Mouse (Mus musculus): ENCODE measurements around the gene Tjp3. TPM values are rescaled to one million over a fixed set of nuclear protein-coding genes. Genes with fewer than 3 reads are reported as not detected.

Gene Tjp3
- polyA plus RNA-seq, 1 experiment, result 5.5 TPM

GRCm38 (mm10) chr10:81319741-81320549 is 28.6 kb upstream of the Tjp3 start:
- no peaks in the 10 kb centered on the region for H3K27me3 ChIP-seq (replicated peaks)
- H3K36me3 ChIP-seq (replicated peaks; ENCODE audit: low read length), result peaks cover 72% of the 10 kb centered on the region
- H3K9me3 ChIP-seq, result no peaks in the 10 kb centered on the region
- peaks cover 87% of the 10 kb centered on the region for H3K4me1 ChIP-seq
- H3K4me3 ChIP-seq (replicated peaks), result peak overlapping the region; percentile 98
- no peak for TF ChIP-seq FLI1 (IDR thresholded peaks at IDR 0.05; ENCODE audit: low read length)
- TF ChIP-seq GATA1 (IDR thresholded peaks at IDR 0.05; ENCODE audit: borderline replicate concordance, low read length), result no peak

- no peaks in the 10 kb centered on the region for H3K27me3 ChIP-seq (replicated peaks)
- no peaks in the 10 kb centered on the region for H3K9me3 ChIP-seq
- TF ChIP-seq GATA1 (IDR thresholded peaks at IDR 0.05; ENCODE audit: borderline replicate concordance, low read length) (no peak), FLI1 (IDR thresholded peaks at IDR 0.05; ENCODE audit: low read length) (no peak)
- H3K36me3 ChIP-seq (replicated peaks; ENCODE audit: low read length), result peaks cover 72% of the 10 kb centered on the region
- H3K4me1 ChIP-seq, result peaks cover 85% of the 10 kb centered on the region
- H3K4me3 ChIP-seq (replicated peaks), result peak overlapping the region; percentile 98
These were observed 27.9 kb upstream of the Tjp3 start for GRCm38 (mm10) chr10:81319330-81319699.

- Histone ChIP-seq H3K36me3 (replicated peaks; ENCODE audit: low read length) (peaks cover 72% of the 10 kb centered on the region), H3K4me1 (peaks cover 83% of the 10 kb centered on the region), H3K9me3 (no peaks in the 10 kb centered on the region), H3K4me3 (replicated peaks) (peak overlapping the region; percentile 98), H3K27me3 (replicated peaks) (no peaks in the 10 kb centered on the region)
- TF ChIP-seq FLI1 (IDR thresholded peaks at IDR 0.05; ENCODE audit: low read length) (no peak), GATA1 (IDR thresholded peaks at IDR 0.05; ENCODE audit: borderline replicate concordance, low read length) (no peak)
These were observed 27.4 kb upstream of the Tjp3 start for GRCm38 (mm10) chr10:81318589-81319329.

- no peak overlapping the region for H3K4me3 ChIP-seq (replicated peaks)
- peaks cover 72% of the 10 kb centered on the region for H3K36me3 ChIP-seq (replicated peaks; ENCODE audit: low read length)
- no peaks in the 10 kb centered on the region for H3K27me3 ChIP-seq (replicated peaks)
- H3K9me3 ChIP-seq, result no peaks in the 10 kb centered on the region
- TF ChIP-seq FLI1 (IDR thresholded peaks at IDR 0.05; ENCODE audit: low read length), result no peak
- no peak for TF ChIP-seq GATA1 (IDR thresholded peaks at IDR 0.05; ENCODE audit: borderline replicate concordance, low read length)
- H3K4me1 ChIP-seq, result peaks cover 80% of the 10 kb centered on the region
These were observed 25.9 kb upstream of the Tjp3 start for GRCm38 (mm10) chr10:81317273-81317672.

GRCm38 (mm10) chr10:81316338-81317060 is 25.1 kb upstream of the Tjp3 start:
- Histone ChIP-seq H3K4me1 (peaks cover 76% of the 10 kb centered on the region), H3K36me3 (replicated peaks; ENCODE audit: low read length) (peaks cover 77% of the 10 kb centered on the region), H3K4me3 (replicated peaks) (no peak overlapping the region), H3K9me3 (no peaks in the 10 kb centered on the region), H3K27me3 (replicated peaks) (no peaks in the 10 kb centered on the region)
- TF ChIP-seq GATA1 (IDR thresholded peaks at IDR 0.05; ENCODE audit: borderline replicate concordance, low read length) (no peak), FLI1 (IDR thresholded peaks at IDR 0.05; ENCODE audit: low read length) (no peak)

- H3K27me3 ChIP-seq (replicated peaks), result no peaks in the 10 kb centered on the region
- TF ChIP-seq FLI1 (IDR thresholded peaks at IDR 0.05; ENCODE audit: low read length) (no peak), GATA1 (IDR thresholded peaks at IDR 0.05; ENCODE audit: borderline replicate concordance, low read length) (no peak)
- peaks cover 86% of the 10 kb centered on the region for H3K36me3 ChIP-seq (replicated peaks; ENCODE audit: low read length)
- no peak overlapping the region for H3K4me3 ChIP-seq (replicated peaks)
- H3K9me3 ChIP-seq, result no peaks in the 10 kb centered on the region
- H3K4me1 ChIP-seq, result peaks cover 75% of the 10 kb centered on the region
These were observed 24.2 kb upstream of the Tjp3 start for GRCm38 (mm10) chr10:81315587-81315986.

- Histone ChIP-seq H3K36me3 (replicated peaks; ENCODE audit: low read length) (peaks cover 100% of the 10 kb centered on the region), H3K4me3 (replicated peaks) (no peak overlapping the region), H3K27me3 (replicated peaks) (no peaks in the 10 kb centered on the region), H3K4me1 (peaks cover 75% of the 10 kb centered on the region), H3K9me3 (no peaks in the 10 kb centered on the region)
- TF ChIP-seq FLI1 (IDR thresholded peaks at IDR 0.05; ENCODE audit: low read length) (no peak), GATA1 (IDR thresholded peaks at IDR 0.05; ENCODE audit: borderline replicate concordance, low read length) (no peak)
These were observed 22.8 kb upstream of the Tjp3 start for GRCm38 (mm10) chr10:81314201-81314600.

GRCm38 (mm10) chr10:81313581-81313980 is 22.2 kb upstream of the Tjp3 start:
- peaks cover 100% of the 10 kb centered on the region for H3K36me3 ChIP-seq (replicated peaks; ENCODE audit: low read length)
- no peaks in the 10 kb centered on the region for H3K27me3 ChIP-seq (replicated peaks)
- no peaks in the 10 kb centered on the region for H3K9me3 ChIP-seq
- H3K4me1 ChIP-seq, result peaks cover 74% of the 10 kb centered on the region
- no peak for TF ChIP-seq GATA1 (IDR thresholded peaks at IDR 0.05; ENCODE audit: borderline replicate concordance, low read length)
- no peak for TF ChIP-seq FLI1 (IDR thresholded peaks at IDR 0.05; ENCODE audit: low read length)
- no peak overlapping the region for H3K4me3 ChIP-seq (replicated peaks)

- Histone ChIP-seq H3K27me3 (replicated peaks) (no peaks in the 10 kb centered on the region), H3K36me3 (replicated peaks; ENCODE audit: low read length) (peaks cover 97% of the 10 kb centered on the region), H3K4me1 (peaks cover 64% of the 10 kb centered on the region), H3K4me3 (replicated peaks) (no peak overlapping the region), H3K9me3 (no peaks in the 10 kb centered on the region)
- TF ChIP-seq GATA1 (IDR thresholded peaks at IDR 0.05; ENCODE audit: borderline replicate concordance, low read length) (no peak), FLI1 (IDR thresholded peaks at IDR 0.05; ENCODE audit: low read length) (no peak)
These were observed 18.2 kb upstream of the Tjp3 start for GRCm38 (mm10) chr10:81309571-81309970.

All from megakaryocyte, embryonic 14.5 days (primary cell).